16 mouse cellular contexts compared by ENCODE assay signal in genomic region chr12:26401254-26401653, GRCm38 (mm10). TPM values are rescaled to one million over a fixed set of nuclear protein-coding genes. Genes with fewer than 3 reads are reported as not detected.
DNase-seq lines count a peak whose midpoint lies in the region; ATAC-seq and TF ChIP-seq lines count a peak whose summit lies in the region.
"Had no signal": no experiment of that assay in that cellular context is flagged by ENCODE, and none has a peak within 500 bp of the region (broad histone marks: within the 10 kb centered on the region; RNA-seq: fewer than 3 reads in every experiment).

No protein-coding gene starts in this region.

- TF ChIP-seq CTCF in Patski (IDR thresholded peaks at IDR 0.05), result no peak
- no peak for TF ChIP-seq CTCF in intestine, postnatal 0 days (IDR thresholded peaks at IDR 0.05; ENCODE audit: low read depth)

- H3K27ac ChIP-seq in forebrain, embryonic 15.5 days (replicated peaks), result 0 out of 2 replicates have a peak overlapping the region, but pooled peaks have one; percentile 6
- no peak overlapping the region for H3K27ac ChIP-seq in forebrain, embryonic 10.5 days
- H3K27ac ChIP-seq in limb, embryonic 13.5 days, result 0 out of 2 replicates have a peak overlapping the region, but pooled peaks have one; percentile 6
- H3K27ac ChIP-seq in limb, embryonic 10.5 days, result no peak overlapping the region
- H3K27ac ChIP-seq in intestine, postnatal 0 days (ENCODE audit: low read depth, low read length), result 0 out of 2 replicates have a peak overlapping the region, but pooled peaks have one; percentile 24
- H3K27ac ChIP-seq: hindbrain, postnatal 0 days; limb, embryonic 15.5 days; midbrain, embryonic 12.5 days had no signal

- no peak overlapping the region for H3K4me2 ChIP-seq in forebrain, embryonic 15.5 days (replicated peaks)
- no peak overlapping the region for H3K4me2 ChIP-seq in limb, embryonic 13.5 days (replicated peaks)
- no peak overlapping the region for H3K4me2 ChIP-seq in intestine, postnatal 0 days (replicated peaks; ENCODE audit: low read depth)
- H3K4me2 ChIP-seq: limb, embryonic 15.5 days; midbrain, embryonic 12.5 days had no signal

- ATAC-seq in forebrain, embryonic 15.5 days (replicated peaks), result peak; percentile 31; the same call in 1 of the 2 replicates
- ATAC-seq in limb, embryonic 13.5 days (ENCODE audit: low FRiP score, low read depth), result no peak
- ATAC-seq in Patski, result peak; percentile 14
- ATAC-seq in intestine, postnatal 0 days, result no peak
- ATAC-seq: forebrain, embryonic 16.5 days; hindbrain, postnatal 0 days had no signal

- no peak for DNase-seq in forebrain, embryonic 10.5 days (ENCODE audit: extremely low spot score, low spot score)
- DNase-seq in limb, embryonic 10.5 days (ENCODE audit: low spot score), result no peak
- DNase-seq in Patski (ENCODE audit: low read depth, low spot score), result no peak
- DNase-seq in cerebellum, adult 9-11 months, result no peak
- DNase-seq in left cerebral cortex, adult 8-10 months (ENCODE audit: low spot score in 2 of 2), result no peak
- DNase-seq: adrenal gland, adult 8-10 months; cerebellum, adult 11 months; right cerebral cortex, postnatal 14 days had no signal

- no peak overlapping the region for H3K9ac ChIP-seq in forebrain, embryonic 15.5 days (replicated peaks)
- H3K9ac ChIP-seq in limb, embryonic 13.5 days, result no peak overlapping the region
- H3K9ac ChIP-seq in intestine, postnatal 0 days (ENCODE audit: low read depth, low read length), result no peak overlapping the region
- H3K9ac ChIP-seq: limb, embryonic 15.5 days; midbrain, embryonic 12.5 days had no signal

- peaks cover 38% of the 10 kb centered on the region for H3K4me1 ChIP-seq in forebrain, embryonic 15.5 days
- H3K4me1 ChIP-seq in forebrain, embryonic 10.5 days, result peaks cover 21% of the 10 kb centered on the region
- peaks cover 60% of the 10 kb centered on the region for H3K4me1 ChIP-seq in limb, embryonic 13.5 days
- H3K4me1 ChIP-seq in limb, embryonic 10.5 days, result peaks cover 29% of the 10 kb centered on the region
- H3K4me1 ChIP-seq in intestine, postnatal 0 days (replicated peaks; ENCODE audit: control insufficient read depth, insufficient read depth, low read length), result peaks cover 4% of the 10 kb centered on the region; the same call in 1 of the 2 replicates
- H3K4me1 ChIP-seq: midbrain, embryonic 12.5 days had no signal

- H3K36me3 ChIP-seq in forebrain, embryonic 15.5 days, result peaks cover 3% of the 10 kb centered on the region; the same call in 1 of the 2 replicates
- peaks cover 65% of the 10 kb centered on the region for H3K36me3 ChIP-seq in forebrain, embryonic 10.5 days (replicated peaks)
- peaks cover 29% of the 10 kb centered on the region for H3K36me3 ChIP-seq in limb, embryonic 13.5 days
- peaks cover 42% of the 10 kb centered on the region for H3K36me3 ChIP-seq in limb, embryonic 10.5 days
- no peaks in the 10 kb centered on the region for H3K36me3 ChIP-seq in intestine, postnatal 0 days (ENCODE audit: control insufficient read depth, insufficient read depth)

- CTCF ChIA-PET in Patski (lab: Charles Lee), result no interaction called here

- no peaks in the 10 kb centered on the region for H3K9me3 ChIP-seq in forebrain, embryonic 15.5 days
- H3K9me3 ChIP-seq in forebrain, embryonic 10.5 days, result peaks cover 4% of the 10 kb centered on the region; the same call in 1 of the 2 replicates
- no peaks in the 10 kb centered on the region for H3K9me3 ChIP-seq in limb, embryonic 13.5 days
- H3K9me3 ChIP-seq in limb, embryonic 10.5 days (replicated peaks), result no peaks in the 10 kb centered on the region
- H3K9me3 ChIP-seq in intestine, postnatal 0 days (ENCODE audit: control insufficient read depth), result no peaks in the 10 kb centered on the region
- H3K9me3 ChIP-seq: limb, embryonic 15.5 days; midbrain, embryonic 12.5 days had no signal

- POLR2A ChIA-PET in Patski (lab: Charles Lee), result no interaction called here

- in situ Hi-C loops in Patski (cut with MboI; ENCODE audit: low pct_unique_long_range_greater_than_20kb), result loop anchor here (25.0 kb wide), 1 partner anchor 1314 kb away; the partner anchor contains the start of gene Id2

- 57% methylated on average over 1 of the region's 1 CpGs for WGBS in forebrain, embryonic 15.5 days
- WGBS in forebrain, embryonic 10.5 days, result 94% methylated on average over 1 of the region's 1 CpGs
- WGBS in limb, embryonic 13.5 days, result 65% methylated on average over 1 of the region's 1 CpGs
- 84% methylated on average over 1 of the region's 1 CpGs for WGBS in limb, embryonic 10.5 days
- 62% methylated on average over 1 of the region's 1 CpGs for WGBS in intestine, postnatal 0 days

- no peaks in the 10 kb centered on the region for H3K27me3 ChIP-seq in forebrain, embryonic 15.5 days
- no peaks in the 10 kb centered on the region for H3K27me3 ChIP-seq in forebrain, embryonic 10.5 days (ENCODE audit: poor library complexity, severe bottlenecking)
- H3K27me3 ChIP-seq in limb, embryonic 13.5 days, result no peaks in the 10 kb centered on the region
- H3K27me3 ChIP-seq in limb, embryonic 10.5 days (ENCODE audit: low read depth, poor library complexity, severe bottlenecking), result no peaks in the 10 kb centered on the region
- no peaks in the 10 kb centered on the region for H3K27me3 ChIP-seq in Patski
- no peaks in the 10 kb centered on the region for H3K27me3 ChIP-seq in intestine, postnatal 0 days (replicated peaks; ENCODE audit: control insufficient read depth, insufficient read depth, low read length)
- H3K27me3 ChIP-seq: limb, embryonic 15.5 days; midbrain, embryonic 12.5 days had no signal

- no peak overlapping the region for H3K4me3 ChIP-seq in forebrain, embryonic 15.5 days
- no peak overlapping the region for H3K4me3 ChIP-seq in forebrain, embryonic 10.5 days
- H3K4me3 ChIP-seq in limb, embryonic 13.5 days, result no peak overlapping the region
- H3K4me3 ChIP-seq in limb, embryonic 10.5 days, result no peak overlapping the region
- no peak overlapping the region for H3K4me3 ChIP-seq in intestine, postnatal 0 days (ENCODE audit: low read depth, low read length)
- H3K4me3 ChIP-seq: limb, embryonic 15.5 days; midbrain, embryonic 12.5 days had no signal

RNA-seq across cellular contexts. Expression of gene Rnf144a, which starts 13.8 kb away (rescaled TPM):
- polyA plus RNA-seq in forebrain, embryonic 15.5 days (2015; fragmentation: Nextera tagmentation; extraction: Ambion mirVana), result 39.6 and 40.2 TPM in 2 replicates
- 40.8 and 41.1 TPM in 2 replicates for polyA plus RNA-seq in forebrain, embryonic 10.5 days (2016; fragmentation: Nextera tagmentation; extraction: Ambion mirVana)
- polyA plus RNA-seq in limb, embryonic 13.5 days (2015; fragmentation: Nextera tagmentation; extraction: Ambion mirVana), result 49.9 and 60.6 TPM in 2 replicates
- 44.2 and 54.9 TPM in 2 replicates for polyA plus RNA-seq in limb, embryonic 10.5 days (2016; fragmentation: Nextera tagmentation; extraction: Ambion mirVana)
- polyA plus RNA-seq in Patski (2021), result 8.4 TPM
- 4.4 and 5.5 TPM in 2 replicates for polyA plus RNA-seq in intestine, postnatal 0 days (2015; fragmentation: Nextera tagmentation; extraction: Ambion mirVana)
- total RNA-seq in left cerebral cortex, adult 8-10 months (2022), result 10 to 100 TPM; 31.0 to 37.4 (median 33.2) TPM

RNA-seq across cellular contexts. Expression of gene Rsad2, which starts 55.0 kb away (rescaled TPM):
- 0.43 and 0.49 TPM in 2 replicates for polyA plus RNA-seq in forebrain, embryonic 15.5 days (2015; fragmentation: Nextera tagmentation; extraction: Ambion mirVana)
- polyA plus RNA-seq in forebrain, embryonic 10.5 days (2016; fragmentation: Nextera tagmentation; extraction: Ambion mirVana), result 0.12 and 0.14 TPM in 2 replicates
- 1.3 and 1.4 TPM in 2 replicates for polyA plus RNA-seq in limb, embryonic 13.5 days (2015; fragmentation: Nextera tagmentation; extraction: Ambion mirVana)
- 0.78 and 0.94 TPM in 2 replicates for polyA plus RNA-seq in limb, embryonic 10.5 days (2016; fragmentation: Nextera tagmentation; extraction: Ambion mirVana)
- polyA plus RNA-seq in Patski (2021), result 0.28 TPM
- polyA plus RNA-seq in intestine, postnatal 0 days (2015; fragmentation: Nextera tagmentation; extraction: Ambion mirVana), result 10.8 and 13.1 TPM in 2 replicates
- 1 to 10 TPM in 3 of 4 experiments, under 1 TPM in 1; 0.81 to 2.5 (median 1.0) TPM for total RNA-seq in left cerebral cortex, adult 8-10 months (2022)
- total RNA-seq: granulocyte monocyte progenitor cell, adult 5-6 weeks had no signal

Comparison
In these comparisons a context has a peak if more than half of its experiments do, and no peak if none do; other contexts are left out.
1. H3K27ac ChIP-seq: peak in forebrain, embryonic 15.5 days (single experiment), limb, embryonic 13.5 days (single experiment) and intestine, postnatal 0 days (single experiment); none in forebrain, embryonic 10.5 days (single experiment) and limb, embryonic 10.5 days (single experiment).
2. ATAC-seq: peak in forebrain, embryonic 15.5 days (single experiment) and Patski (single experiment); none in limb, embryonic 13.5 days (single experiment) and intestine, postnatal 0 days (single experiment).